Mouse (Mus musculus): ENCODE results near the gene Klhl6.

Gene Klhl6

GRCm38 (mm10) chr16:19968666-19969065 is 14.2 kb downstream of the Klhl6 start:
- no peak for DNase-seq

GRCm38 (mm10) chr16:19967897-19968392 is 14.9 kb downstream of the Klhl6 start:
- no peak for DNase-seq

GRCm38 (mm10) chr16:19966976-19967375 is 15.9 kb downstream of the Klhl6 start:
- no peak for DNase-seq

- DNase-seq = no peak
These were observed 16.4 kb downstream of the Klhl6 start for GRCm38 (mm10) chr16:19966437-19966836.

GRCm38 (mm10) chr16:19962951-19963350 is 19.9 kb downstream of the Klhl6 start:
- no peak for DNase-seq

- no peak for DNase-seq
These were observed 21.8 kb downstream of the Klhl6 start for GRCm38 (mm10) chr16:19961070-19961469.

GRCm38 (mm10) chr16:19960407-19961058 is 22.3 kb downstream of the Klhl6 start:
- no peak for DNase-seq

GRCm38 (mm10) chr16:19957051-19957450 is 25.8 kb downstream of the Klhl6 start:
- peak in 1 of 2 experiments; percentile 14 for DNase-seq

GRCm38 (mm10) chr16:19947336-19947735 is 35.5 kb downstream of the Klhl6 start:
- no peak for DNase-seq

GRCm38 (mm10) chr16:19946578-19947298 is 36.1 kb downstream of the Klhl6 start:
- no peak for DNase-seq

- no peak for DNase-seq
These were observed 62.0 kb downstream of the Klhl6 start for GRCm38 (mm10) chr16:19920823-19921222.

GRCm38 (mm10) chr16:19918286-19918685 is 64.6 kb downstream of the Klhl6 start:
- no peak for DNase-seq

- DNase-seq = no peak
These were observed 70.3 kb downstream of the Klhl6 start for GRCm38 (mm10) chr16:19912582-19912981.

- DNase-seq = peak in 1 of 2 experiments; percentile 16
These were observed 74.5 kb downstream of the Klhl6 start for GRCm38 (mm10) chr16:19908291-19908690.

- DNase-seq = peak; percentile 38 to 78
These were observed 75.7 kb downstream of the Klhl6 start for GRCm38 (mm10) chr16:19907103-19907502.

- DNase-seq = no peak
These were observed 77.9 kb downstream of the Klhl6 start for GRCm38 (mm10) chr16:19904734-19905479.

GRCm38 (mm10) chr16:19903792-19904191 is 79.0 kb downstream of the Klhl6 start:
- no peak for DNase-seq
